Mouse (Mus musculus): ENCODE data around the gene Nfkb1. TPM values are rescaled to one million over a fixed set of nuclear protein-coding genes. Genes with fewer than 3 reads are reported as not detected.

Gene Nfkb1
- polyA plus RNA-seq, 1 experiment from 2014 or later = 23.5 TPM

GRCm38 (mm10) chr3:135546212-135546923 lies 145.0 kb downstream of the Nfkb1 start:
- Histone ChIP-seq H3K36me3 (ENCODE audit: control insufficient read depth, insufficient read depth, low read length) (peaks cover 61% of the 10 kb centered on the region), H3K27ac (replicated peaks in 1 of 2; ENCODE audit: control insufficient read depth in 1 of 2, insufficient read depth in 1 of 2, low read depth in 2 of 2, low read length in 2 of 2) (no peak overlapping the region; a peak in 1 of 4 replicates), H3K4me1 (ENCODE audit: control insufficient read depth in 2 of 2, insufficient read depth in 2 of 2, low read length in 2 of 2) (peaks cover 0 to 4% of the 10 kb centered on the region in 2 experiments; a peak in 2 of 4 replicates), H3K9me3 (ENCODE audit: control insufficient read depth, low read length) (no peaks in the 10 kb centered on the region), H3K4me2 (ENCODE audit: low read length) (no peak overlapping the region), H3K9ac (ENCODE audit: low read length) (no peak overlapping the region), H3K27me3 (ENCODE audit: control insufficient read depth, insufficient read depth, low read length) (no peaks in the 10 kb centered on the region), H3K4me3 (ENCODE audit: control insufficient read depth in 1 of 2, insufficient read depth in 1 of 2, low read depth in 1 of 2, low read length in 2 of 2) (no peak overlapping the region)
- no peak for ATAC-seq (ENCODE audit: insufficient number of reproducible peaks, insufficient read depth, low FRiP score, low read depth)
- 63% methylated on average over 13 of the region's 13 CpGs for WGBS

Other genes starting within 250 kb of the Nfkb1 start
- 44.5 and 47.3 TPM in 2 replicates for gene Manba, start 205.9 kb downstream of the Nfkb1 start, polyA plus RNA-seq (2014; fragmentation: Nextera tagmentation; extraction: Ambion mirVana)
- gene Slc39a8, start 133.7 kb upstream of the Nfkb1 start, polyA plus RNA-seq (2014; fragmentation: Nextera tagmentation; extraction: Ambion mirVana) = 16.0 and 17.8 TPM in 2 replicates